Comparison of ENCODE assay signal across 7 mouse cellular contexts in the genomic region with DNA sequence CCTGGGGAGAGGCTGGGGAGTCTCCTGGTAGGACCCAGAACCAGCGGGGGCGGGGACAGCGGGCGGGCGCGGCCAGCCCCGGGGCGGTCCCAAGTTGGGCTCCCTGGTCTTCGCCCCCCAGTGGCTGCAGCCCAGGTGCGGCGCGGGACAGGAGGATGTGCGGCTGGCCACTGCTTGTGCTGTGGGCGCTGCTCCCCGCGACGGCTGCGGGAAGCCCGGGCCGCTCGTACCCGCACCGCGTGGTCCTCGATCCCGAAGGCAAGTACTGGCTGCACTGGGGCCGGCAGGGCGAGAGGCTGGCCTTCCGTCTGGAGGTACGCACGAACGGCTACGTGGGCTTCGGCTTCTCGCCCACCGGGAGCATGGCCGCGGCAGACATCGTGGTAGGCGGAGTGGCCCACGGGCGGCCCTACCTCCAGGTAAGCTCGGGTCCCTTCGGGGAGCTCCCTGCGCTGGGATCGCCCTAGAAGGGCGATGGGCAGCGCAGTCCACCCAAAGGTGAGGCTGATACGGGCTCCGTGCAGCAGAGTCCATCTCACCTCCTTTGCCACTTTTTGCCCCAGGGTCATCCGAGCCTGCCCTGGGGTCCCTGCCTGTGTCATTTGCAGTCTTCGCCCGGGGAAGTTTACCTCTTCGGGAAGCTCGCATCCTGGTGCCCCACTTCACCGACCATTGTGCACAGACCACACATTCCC. TPM values are rescaled to one million over a fixed set of nuclear protein-coding genes. Genes with fewer than 3 reads are reported as not detected.
DNase-seq lines count a peak whose midpoint lies in the region; ATAC-seq and TF ChIP-seq lines count a peak whose summit lies in the region.

Moxd1 (plus strand) TSS at position 69 of the 695 bp plus-strand sequence.

- H3K27me3 ChIP-seq in embryonic facial prominence, embryonic 14.5 days (replicated peaks; ENCODE audit: control insufficient read depth, insufficient read depth, low read length) = peaks cover 30% of the 10 kb centered on the region
- H3K27me3 ChIP-seq in hindbrain, embryonic 13.5 days = peaks cover 58% of the 10 kb centered on the region
- H3K27me3 ChIP-seq in liver, embryonic 11.5 days (replicated peaks; ENCODE audit: control insufficient read depth, insufficient read depth, low read length) = peaks cover 34% of the 10 kb centered on the region
- peaks cover 19% of the 10 kb centered on the region for H3K27me3 ChIP-seq in midbrain, postnatal 0 days (ENCODE audit: insufficient read depth, low read length)

- H3K4me2 ChIP-seq in embryonic facial prominence, embryonic 14.5 days (ENCODE audit: low read depth, low read length) = peak within 1 kb of the TSS; percentile 96
- H3K4me2 ChIP-seq in hindbrain, embryonic 13.5 days = peak within 1 kb of the TSS; percentile 88
- H3K4me2 ChIP-seq in liver, embryonic 11.5 days = peak within 1 kb of the TSS; percentile 72
- H3K4me2 ChIP-seq in midbrain, postnatal 0 days (ENCODE audit: low read depth, low read length, poor library complexity, severe bottlenecking) = peak within 1 kb of the TSS; percentile 72

- peak; percentile 75 for ATAC-seq in embryonic facial prominence, embryonic 14.5 days (ENCODE audit: low read depth)
- ATAC-seq in hindbrain, embryonic 13.5 days (ENCODE audit: low FRiP score) = peak; percentile 68
- ATAC-seq in liver, embryonic 11.5 days (replicated peaks; ENCODE audit: low FRiP score) = 0 out of 2 replicates have a peak, but pooled peaks have one; percentile 41
- peak; percentile 70 for ATAC-seq in midbrain, postnatal 0 days (ENCODE audit: low FRiP score)

- peak within 1 kb of the TSS; percentile 68 for H3K9ac ChIP-seq in embryonic facial prominence, embryonic 14.5 days (ENCODE audit: low read depth, low read length)
- H3K9ac ChIP-seq in hindbrain, embryonic 13.5 days = peak within 1 kb of the TSS; percentile 66
- no peak within 1 kb of the TSS for H3K9ac ChIP-seq in liver, embryonic 11.5 days (ENCODE audit: low read depth, low read length)
- H3K9ac ChIP-seq in midbrain, postnatal 0 days (replicated peaks; ENCODE audit: low read length, poor library complexity, severe bottlenecking) = peak within 1 kb of the TSS; percentile 40; the same call in 1 of the 2 replicates

- H3K27ac ChIP-seq in embryonic facial prominence, embryonic 14.5 days (replicated peaks; ENCODE audit: low read depth, low read length) = no peak within 1 kb of the TSS
- no peak within 1 kb of the TSS for H3K27ac ChIP-seq in hindbrain, embryonic 13.5 days
- no peak within 1 kb of the TSS for H3K27ac ChIP-seq in liver, embryonic 11.5 days (ENCODE audit: low read depth, low read length)
- H3K27ac ChIP-seq in midbrain, postnatal 0 days (ENCODE audit: low read depth, low read length) = no peak within 1 kb of the TSS

- peaks cover 4% of the 10 kb centered on the region; the same call in 1 of the 2 replicates for H3K4me1 ChIP-seq in embryonic facial prominence, embryonic 14.5 days (ENCODE audit: control insufficient read depth, insufficient read depth, low read length)
- peaks cover 19% of the 10 kb centered on the region for H3K4me1 ChIP-seq in hindbrain, embryonic 13.5 days (replicated peaks)
- H3K4me1 ChIP-seq in liver, embryonic 11.5 days (replicated peaks; ENCODE audit: control insufficient read depth, insufficient read depth, low read length) = no peaks in the 10 kb centered on the region
- H3K4me1 ChIP-seq in midbrain, postnatal 0 days (ENCODE audit: insufficient read depth, low read length) = no peaks in the 10 kb centered on the region; the same call in 1 of the 2 replicates

- peak; percentile 4 for DNase-seq in 3134 (ENCODE audit: extremely low read depth, insufficient read length, low spot score)
- peak; percentile 21 to 28 for DNase-seq in B cell, adult 2 months
- peak; percentile 30 for DNase-seq in embryonic facial prominence, embryonic 14.5 days (ENCODE audit: low spot score)
- peak; percentile 39 for DNase-seq in liver, embryonic 11.5 days (ENCODE audit: low spot score)
- DNase-seq in midbrain, postnatal 0 days (ENCODE audit: low spot score) = no peak
- DNase-seq in urinary bladder, postnatal 4 days (ENCODE audit: low spot score in 2 of 2) = peak; percentile 24 to 64

- TF ChIP-seq CTCF in midbrain, postnatal 0 days (IDR thresholded peaks at IDR 0.05) = peak; percentile 8; the same call in 1 of the 2 replicates

- 2% methylated on average over 25 of the region's 56 CpGs for WGBS in embryonic facial prominence, embryonic 14.5 days
- 1% methylated on average over 54 of the region's 56 CpGs for WGBS in hindbrain, embryonic 13.5 days
- WGBS in liver, embryonic 11.5 days = 2% methylated on average over 55 of the region's 56 CpGs
- 3% methylated on average over 47 of the region's 56 CpGs for WGBS in midbrain, postnatal 0 days

- H3K4me3 ChIP-seq in embryonic facial prominence, embryonic 14.5 days (ENCODE audit: low read depth, low read length) = peak within 1 kb of the TSS; percentile 54
- peak within 1 kb of the TSS; percentile 51 for H3K4me3 ChIP-seq in hindbrain, embryonic 13.5 days
- H3K4me3 ChIP-seq in liver, embryonic 11.5 days (ENCODE audit: low read depth, low read length) = peak within 1 kb of the TSS; percentile 46
- peak within 1 kb of the TSS; percentile 39 for H3K4me3 ChIP-seq in midbrain, postnatal 0 days (ENCODE audit: low read depth, low read length)

- H3K36me3 ChIP-seq in embryonic facial prominence, embryonic 14.5 days (ENCODE audit: control insufficient read depth, insufficient read depth, low read length) = no peaks in the 10 kb centered on the region
- H3K36me3 ChIP-seq in hindbrain, embryonic 13.5 days = no peaks in the 10 kb centered on the region
- H3K36me3 ChIP-seq in liver, embryonic 11.5 days (ENCODE audit: control insufficient read depth, insufficient read depth, low read length) = no peaks in the 10 kb centered on the region
- no peaks in the 10 kb centered on the region for H3K36me3 ChIP-seq in midbrain, postnatal 0 days (ENCODE audit: insufficient read depth, low read length)

- no peaks in the 10 kb centered on the region for H3K9me3 ChIP-seq in embryonic facial prominence, embryonic 14.5 days (ENCODE audit: control insufficient read depth, low read length)
- H3K9me3 ChIP-seq in hindbrain, embryonic 13.5 days = no peaks in the 10 kb centered on the region
- no peaks in the 10 kb centered on the region for H3K9me3 ChIP-seq in liver, embryonic 11.5 days (ENCODE audit: control insufficient read depth, low read length)
- no peaks in the 10 kb centered on the region for H3K9me3 ChIP-seq in midbrain, postnatal 0 days (ENCODE audit: low read length)

RNA-seq across cellular contexts. Expression of gene Moxd1, which starts in this region (rescaled TPM):
- polyA plus RNA-seq in embryonic facial prominence, embryonic 14.5 days (2014; fragmentation: Nextera tagmentation; extraction: Ambion mirVana) = 19.8 and 21.7 TPM in 2 replicates
- 8.6 and 9.6 TPM in 2 replicates for polyA plus RNA-seq in hindbrain, embryonic 13.5 days (2015; fragmentation: Nextera tagmentation; extraction: Ambion mirVana)
- 2.3 and 2.8 TPM in 2 replicates for polyA plus RNA-seq in liver, embryonic 11.5 days (2014; fragmentation: Nextera tagmentation; extraction: Ambion mirVana)
- total RNA-seq in midbrain, postnatal 0 days (2014; rRNA removed) = 5.1 and 10.8 TPM in 2 replicates
- polyA plus RNA-seq in midbrain, postnatal 0 days (2015; fragmentation: Nextera tagmentation; extraction: Ambion mirVana) = 1.1 and 1.4 TPM in 2 replicates
